ENCODE assay signal across 8 mouse cellular contexts in genomic region chr17:56302363-56302996, GRCm38 (mm10). TPM values are rescaled to one million over a fixed set of nuclear protein-coding genes. Genes with fewer than 3 reads are reported as not detected.
A peak's percentile ranks its signal among the peaks of the same experiment; 100 is the strongest.
DNase-seq lines count a peak whose midpoint lies in the region; ATAC-seq and TF ChIP-seq lines count a peak whose summit lies in the region.

No protein-coding gene starts in this region.

- DNase-seq in lung, postnatal 14 days = no peak
- peak; percentile 78 for DNase-seq in embryo, embryonic 10.5 days (ENCODE audit: low spot score)
- no peak for DNase-seq in hindbrain, postnatal 0 days (ENCODE audit: low spot score)
- DNase-seq in liver, postnatal 0 days = peak; percentile 61
- DNase-seq in layer of hippocampus, adult 11-12 months (ENCODE audit: low spot score) = no peak
- DNase-seq in left cerebral cortex, postnatal 10 days (ENCODE audit: extremely low spot score in 1 of 2, low spot score in 2 of 2) = no peak

- H3K4me1 ChIP-seq in lung, embryonic 16.5 days (replicated peaks; ENCODE audit: control insufficient read depth, insufficient read depth, low read length) = peaks cover 30% of the 10 kb centered on the region
- H3K4me1 ChIP-seq in hindbrain, postnatal 0 days (ENCODE audit: insufficient read depth, low read length) = no peaks in the 10 kb centered on the region; the same call in 1 of the 2 replicates
- peaks cover 41% of the 10 kb centered on the region for H3K4me1 ChIP-seq in liver, postnatal 0 days (ENCODE audit: insufficient read depth)

- intact Hi-C loops in left cerebral cortex, postnatal 10 days (cut with DNase I) = no loop called here

- peak overlapping the region; percentile 59 for H3K9ac ChIP-seq in lung, embryonic 16.5 days (ENCODE audit: low read length)
- no peak overlapping the region for H3K9ac ChIP-seq in hindbrain, postnatal 0 days (replicated peaks; ENCODE audit: low read length)
- peak overlapping the region; percentile 61 for H3K9ac ChIP-seq in liver, postnatal 0 days (replicated peaks)

- 25% methylated on average over 13 of the region's 13 CpGs for WGBS in lung, embryonic 16.5 days
- WGBS in hindbrain, postnatal 0 days = 20% methylated on average over 13 of the region's 13 CpGs
- WGBS in liver, postnatal 0 days (ENCODE audit: insufficient replicate concordance) = 43% methylated on average over 13 of the region's 13 CpGs

- H3K27me3 ChIP-seq in lung, embryonic 16.5 days (ENCODE audit: control insufficient read depth, insufficient read depth, low read depth, low read length) = no peaks in the 10 kb centered on the region
- no peaks in the 10 kb centered on the region for H3K27me3 ChIP-seq in hindbrain, postnatal 0 days (ENCODE audit: insufficient read depth, low read length)
- H3K27me3 ChIP-seq in liver, postnatal 0 days (ENCODE audit: insufficient read depth, low read length) = no peaks in the 10 kb centered on the region

- peak; percentile 31 for ATAC-seq in lung, embryonic 16.5 days (ENCODE audit: low read depth)
- ATAC-seq in hindbrain, postnatal 0 days = peak; percentile 22; the same call in 1 of the 2 replicates
- peak; percentile 21; the same call in 1 of the 2 replicates for ATAC-seq in liver, postnatal 0 days
- no peak for ATAC-seq in activated CD4-positive, CD25-positive, alpha-beta regulatory T cell, adult 4 months

- no peak for TF ChIP-seq EP300 in liver, postnatal 0 days (IDR thresholded peaks at IDR 0.05; ENCODE audit: low read depth)

- no peak for TF ChIP-seq CTCF in hindbrain, postnatal 0 days (IDR thresholded peaks at IDR 0.05; ENCODE audit: low read depth)
- TF ChIP-seq CTCF in liver, postnatal 0 days (IDR thresholded peaks at IDR 0.05; ENCODE audit: low read depth) = no peak

- peak overlapping the region; percentile 98 for H3K4me2 ChIP-seq in lung, embryonic 16.5 days (ENCODE audit: low read depth, low read length)
- H3K4me2 ChIP-seq in hindbrain, postnatal 0 days (ENCODE audit: low read depth, low read length) = no peak overlapping the region
- H3K4me2 ChIP-seq in liver, postnatal 0 days (ENCODE audit: low read depth, low read length) = peak overlapping the region; percentile 88

- H3K27ac ChIP-seq in lung, embryonic 16.5 days (ENCODE audit: low read length) = peak overlapping the region; percentile 91
- H3K27ac ChIP-seq in hindbrain, postnatal 0 days = peak overlapping the region; percentile 3; the same call in 1 of the 2 replicates
- H3K27ac ChIP-seq in liver, postnatal 0 days (ENCODE audit: low read depth) = peak overlapping the region; percentile 80

- H3K4me3 ChIP-seq in lung, embryonic 16.5 days (ENCODE audit: low read length) = peak overlapping the region; percentile 90; the same call in 1 of the 2 replicates
- no peak overlapping the region for H3K4me3 ChIP-seq in hindbrain, postnatal 0 days (ENCODE audit: low read length)
- H3K4me3 ChIP-seq in liver, postnatal 0 days (ENCODE audit: low read depth, low read length) = peak overlapping the region; percentile 62

- peaks cover 2% of the 10 kb centered on the region; the same call in 1 of the 2 replicates for H3K36me3 ChIP-seq in lung, embryonic 16.5 days (ENCODE audit: control insufficient read depth, insufficient read depth, low read length)
- no peaks in the 10 kb centered on the region for H3K36me3 ChIP-seq in hindbrain, postnatal 0 days (ENCODE audit: insufficient read depth, low read length)
- H3K36me3 ChIP-seq in liver, postnatal 0 days (replicated peaks; ENCODE audit: insufficient read depth, low read length) = peaks cover 21% of the 10 kb centered on the region

- no peaks in the 10 kb centered on the region for H3K9me3 ChIP-seq in lung, embryonic 16.5 days (ENCODE audit: control insufficient read depth, low read length)
- no peaks in the 10 kb centered on the region for H3K9me3 ChIP-seq in hindbrain, postnatal 0 days (ENCODE audit: low read length)
- H3K9me3 ChIP-seq in liver, postnatal 0 days (ENCODE audit: low read length) = no peaks in the 10 kb centered on the region

RNA-seq across cellular contexts. Expression of gene Uhrf1, which starts 0.6 kb away (rescaled TPM):
- polyA plus RNA-seq in lung, embryonic 16.5 days (2015; fragmentation: Nextera tagmentation; extraction: Ambion mirVana) = 124 and 130 TPM in 2 replicates
- total RNA-seq in hindbrain, postnatal 0 days (2014; rRNA removed) = 28.2 and 31.4 TPM in 2 replicates
- 18.8 and 20.5 TPM in 2 replicates for polyA plus RNA-seq in hindbrain, postnatal 0 days (2015; fragmentation: Nextera tagmentation; extraction: Ambion mirVana)
- 37.8 and 43.5 TPM in 2 replicates for polyA plus RNA-seq in liver, postnatal 0 days (2015; fragmentation: Nextera tagmentation; extraction: Ambion mirVana)
- total RNA-seq in left cerebral cortex, postnatal 10 days (2021) = 1 to 10 TPM; 4.2 to 5.6 TPM
- 10 to 100 TPM; 19.4 to 33.7 TPM for polyA plus RNA-seq in activated CD4-positive, CD25-positive, alpha-beta regulatory T cell, adult 4 months (2017; shearing (Covaris generic))

RNA-seq across cellular contexts. Expression of gene Arrdc5, which starts 2.4 kb away (rescaled TPM):
- polyA plus RNA-seq in lung, embryonic 16.5 days (2015; fragmentation: Nextera tagmentation; extraction: Ambion mirVana) = not detected in 2 replicates
- total RNA-seq in hindbrain, postnatal 0 days (2014; rRNA removed) = not detected in 2 replicates
- not detected in 2 replicates for polyA plus RNA-seq in hindbrain, postnatal 0 days (2015; fragmentation: Nextera tagmentation; extraction: Ambion mirVana)
- polyA plus RNA-seq in liver, postnatal 0 days (2015; fragmentation: Nextera tagmentation; extraction: Ambion mirVana) = not detected in 2 replicates
- not detected for total RNA-seq in left cerebral cortex, postnatal 10 days (2021)
- polyA plus RNA-seq in activated CD4-positive, CD25-positive, alpha-beta regulatory T cell, adult 4 months (2017; shearing (Covaris generic)) = not detected

RNA-seq across cellular contexts. Expression of gene Plin3, which starts 9.8 kb away (rescaled TPM):
- polyA plus RNA-seq in lung, embryonic 16.5 days (2015; fragmentation: Nextera tagmentation; extraction: Ambion mirVana) = 87.5 and 90.2 TPM in 2 replicates
- 12.4 and 13.9 TPM in 2 replicates for total RNA-seq in hindbrain, postnatal 0 days (2014; rRNA removed)
- polyA plus RNA-seq in hindbrain, postnatal 0 days (2015; fragmentation: Nextera tagmentation; extraction: Ambion mirVana) = 16.0 and 17.0 TPM in 2 replicates
- 25.8 and 26.8 TPM in 2 replicates for polyA plus RNA-seq in liver, postnatal 0 days (2015; fragmentation: Nextera tagmentation; extraction: Ambion mirVana)
- total RNA-seq in left cerebral cortex, postnatal 10 days (2021) = 1 to 10 TPM; 3.8 to 5.4 TPM
- 10 to 100 TPM; 22.5 to 40.9 TPM for polyA plus RNA-seq in activated CD4-positive, CD25-positive, alpha-beta regulatory T cell, adult 4 months (2017; shearing (Covaris generic))

RNA-seq across cellular contexts. Expression of gene Kdm4b, which starts 23.4 kb away (rescaled TPM):
- polyA plus RNA-seq in lung, embryonic 16.5 days (2015; fragmentation: Nextera tagmentation; extraction: Ambion mirVana) = 26.6 and 28.4 TPM in 2 replicates
- total RNA-seq in hindbrain, postnatal 0 days (2014; rRNA removed) = 137 and 144 TPM in 2 replicates
- 42.5 and 42.6 TPM in 2 replicates for polyA plus RNA-seq in hindbrain, postnatal 0 days (2015; fragmentation: Nextera tagmentation; extraction: Ambion mirVana)
- polyA plus RNA-seq in liver, postnatal 0 days (2015; fragmentation: Nextera tagmentation; extraction: Ambion mirVana) = 5.0 and 5.8 TPM in 2 replicates
- total RNA-seq in left cerebral cortex, postnatal 10 days (2021) = 10 to 100 TPM; 82.9 to 83.5 TPM
- 1 to 10 TPM; 6.4 to 6.8 TPM for polyA plus RNA-seq in activated CD4-positive, CD25-positive, alpha-beta regulatory T cell, adult 4 months (2017; shearing (Covaris generic))

RNA-seq across cellular contexts. Expression of gene Ticam1, which starts 25.9 kb away (rescaled TPM):
- polyA plus RNA-seq in lung, embryonic 16.5 days (2015; fragmentation: Nextera tagmentation; extraction: Ambion mirVana) = 5.5 and 5.7 TPM in 2 replicates
- total RNA-seq in hindbrain, postnatal 0 days (2014; rRNA removed) = 3.1 and 3.4 TPM in 2 replicates
- polyA plus RNA-seq in hindbrain, postnatal 0 days (2015; fragmentation: Nextera tagmentation; extraction: Ambion mirVana) = 1.2 and 1.3 TPM in 2 replicates
- polyA plus RNA-seq in liver, postnatal 0 days (2015; fragmentation: Nextera tagmentation; extraction: Ambion mirVana) = 2.6 and 3.1 TPM in 2 replicates
- 1 to 10 TPM; 4.0 to 4.2 TPM for total RNA-seq in left cerebral cortex, postnatal 10 days (2021)
- polyA plus RNA-seq in activated CD4-positive, CD25-positive, alpha-beta regulatory T cell, adult 4 months (2017; shearing (Covaris generic)) = 10 to 100 TPM in 1 of 2 experiments, 1 to 10 TPM in 1; 6.4 to 11.3 TPM

Comparison
In these comparisons a context has a peak if more than half of its experiments do, and no peak if none do; other contexts are left out.
1. H3K27ac ChIP-seq: peak in every context shown above with its lines; median percentile 91 in lung, embryonic 16.5 days; 80 in liver, postnatal 0 days; 3 in hindbrain, postnatal 0 days.
2. DNase-seq: peak in embryo, embryonic 10.5 days (single experiment) and liver, postnatal 0 days (single experiment); none in lung, postnatal 14 days (single experiment), hindbrain, postnatal 0 days (single experiment), layer of hippocampus, adult 11-12 months (single experiment) and left cerebral cortex, postnatal 10 days (0 of 2).